Mouse (Mus musculus): Measurements from ENCODE around the gene Hoxa10. TPM values are rescaled to one million over a fixed set of nuclear protein-coding genes. Genes with fewer than 3 reads are reported as not detected.

The Hoxa10 gene
- polyA plus RNA-seq, 1 experiment from 2014 or later: 0.11 TPM

GRCm38 (mm10) chr6:52205638-52206621 lies 34.7 kb downstream of the Hoxa10 start:
- H3K4me2 ChIP-seq (ENCODE audit: low read length): no peak overlapping the region
- H3K27me3 ChIP-seq (ENCODE audit: control insufficient read depth, insufficient read depth, low read length): peaks cover 100% of the 10 kb centered on the region
- no peak for ATAC-seq (ENCODE audit: insufficient number of reproducible peaks, insufficient read depth, low FRiP score, low read depth)
- 2% methylated on average over 55 of the region's 55 CpGs for WGBS
- no peak overlapping the region for H3K27ac ChIP-seq (replicated peaks in 1 of 2; ENCODE audit: control insufficient read depth in 1 of 2, insufficient read depth in 1 of 2, low read depth in 2 of 2, low read length in 2 of 2)
- no peak overlapping the region for H3K9ac ChIP-seq (ENCODE audit: low read length)
- peaks cover 2 to 19% of the 10 kb centered on the region in 2 experiments; a peak in 3 of 4 replicates for H3K4me1 ChIP-seq (ENCODE audit: control insufficient read depth in 2 of 2, insufficient read depth in 2 of 2, low read length in 2 of 2)
- no peaks in the 10 kb centered on the region for H3K36me3 ChIP-seq (ENCODE audit: control insufficient read depth, insufficient read depth, low read length)
- H3K9me3 ChIP-seq (ENCODE audit: control insufficient read depth, low read length): no peaks in the 10 kb centered on the region
- H3K4me3 ChIP-seq (ENCODE audit: control insufficient read depth in 1 of 2, insufficient read depth in 1 of 2, low read depth in 1 of 2, low read length in 2 of 2): no peak overlapping the region

- Histone ChIP-seq H3K36me3 (ENCODE audit: control insufficient read depth, insufficient read depth, low read length) (no peaks in the 10 kb centered on the region), H3K4me2 (ENCODE audit: low read length) (no peak overlapping the region), H3K27me3 (ENCODE audit: control insufficient read depth, insufficient read depth, low read length) (peaks cover 100% of the 10 kb centered on the region), H3K9me3 (ENCODE audit: control insufficient read depth, low read length) (no peaks in the 10 kb centered on the region), H3K9ac (ENCODE audit: low read length) (no peak overlapping the region), H3K4me1 (ENCODE audit: control insufficient read depth in 2 of 2, insufficient read depth in 2 of 2, low read length in 2 of 2) (peaks cover 2 to 19% of the 10 kb centered on the region in 2 experiments; a peak in 3 of 4 replicates), H3K4me3 (ENCODE audit: control insufficient read depth in 1 of 2, insufficient read depth in 1 of 2, low read depth in 1 of 2, low read length in 2 of 2) (no peak overlapping the region), H3K27ac (replicated peaks in 1 of 2; ENCODE audit: control insufficient read depth in 1 of 2, insufficient read depth in 1 of 2, low read depth in 2 of 2, low read length in 2 of 2) (no peak overlapping the region)
- no peak for ATAC-seq (ENCODE audit: insufficient number of reproducible peaks, insufficient read depth, low FRiP score, low read depth)
- 3% methylated on average over 14 of the region's 14 CpGs for WGBS
These were observed 35.4 kb downstream of the Hoxa10 start for GRCm38 (mm10) chr6:52205221-52205620.

GRCm38 (mm10) chr6:52204050-52204752 lies 36.5 kb downstream of the Hoxa10 start, which contains the start of gene Hoxa5:
Gene Hoxa5, minus strand, starts transcription at chr6:52204587.
- ATAC-seq (ENCODE audit: insufficient number of reproducible peaks, insufficient read depth, low FRiP score, low read depth): no peak
- Histone ChIP-seq H3K4me3 (ENCODE audit: control insufficient read depth in 1 of 2, insufficient read depth in 1 of 2, low read depth in 1 of 2, low read length in 2 of 2) (peak within 1 kb of the TSS; percentile 33 to 36), H3K27ac (replicated peaks in 1 of 2; ENCODE audit: control insufficient read depth in 1 of 2, insufficient read depth in 1 of 2, low read depth in 2 of 2, low read length in 2 of 2) (no peak within 1 kb of the TSS), H3K9me3 (ENCODE audit: control insufficient read depth, low read length) (no peaks in the 10 kb centered on the region), H3K4me2 (ENCODE audit: low read length) (peak within 1 kb of the TSS; percentile 59), H3K4me1 (ENCODE audit: control insufficient read depth in 2 of 2, insufficient read depth in 2 of 2, low read length in 2 of 2) (peaks cover 2 to 19% of the 10 kb centered on the region in 2 experiments; a peak in 3 of 4 replicates), H3K9ac (ENCODE audit: low read length) (peak within 1 kb of the TSS; percentile 28; the same call in 1 of the 2 replicates), H3K36me3 (ENCODE audit: control insufficient read depth, insufficient read depth, low read length) (no peaks in the 10 kb centered on the region), H3K27me3 (ENCODE audit: control insufficient read depth, insufficient read depth, low read length) (peaks cover 100% of the 10 kb centered on the region)
- WGBS: under 1% methylated on average over 65 of the region's 65 CpGs

GRCm38 (mm10) chr6:52203371-52204049 lies 37.1 kb downstream of the Hoxa10 start:
- Histone ChIP-seq H3K36me3 (ENCODE audit: control insufficient read depth, insufficient read depth, low read length) (no peaks in the 10 kb centered on the region), H3K9ac (ENCODE audit: low read length) (peak overlapping the region; percentile 28; the same call in 1 of the 2 replicates), H3K4me2 (ENCODE audit: low read length) (peak overlapping the region; percentile 59), H3K27ac (replicated peaks in 1 of 2; ENCODE audit: control insufficient read depth in 1 of 2, insufficient read depth in 1 of 2, low read depth in 2 of 2, low read length in 2 of 2) (no peak overlapping the region), H3K27me3 (ENCODE audit: control insufficient read depth, insufficient read depth, low read length) (peaks cover 100% of the 10 kb centered on the region), H3K4me1 (ENCODE audit: control insufficient read depth in 2 of 2, insufficient read depth in 2 of 2, low read length in 2 of 2) (peaks cover 2 to 17% of the 10 kb centered on the region in 2 experiments; a peak in 3 of 4 replicates), H3K9me3 (ENCODE audit: control insufficient read depth, low read length) (no peaks in the 10 kb centered on the region), H3K4me3 (ENCODE audit: control insufficient read depth in 1 of 2, insufficient read depth in 1 of 2, low read depth in 1 of 2, low read length in 2 of 2) (peak overlapping the region; percentile 33 to 36)
- ATAC-seq (ENCODE audit: insufficient number of reproducible peaks, insufficient read depth, low FRiP score, low read depth): no peak
- 1% methylated on average over 45 of the region's 46 CpGs for WGBS

- Histone ChIP-seq H3K27me3 (ENCODE audit: control insufficient read depth, insufficient read depth, low read length) (peaks cover 100% of the 10 kb centered on the region), H3K4me2 (ENCODE audit: low read length) (peak overlapping the region; percentile 59), H3K9me3 (ENCODE audit: control insufficient read depth, low read length) (no peaks in the 10 kb centered on the region), H3K36me3 (ENCODE audit: control insufficient read depth, insufficient read depth, low read length) (no peaks in the 10 kb centered on the region), H3K27ac (replicated peaks in 1 of 2; ENCODE audit: control insufficient read depth in 1 of 2, insufficient read depth in 1 of 2, low read depth in 2 of 2, low read length in 2 of 2) (no peak overlapping the region), H3K9ac (ENCODE audit: low read length) (no peak overlapping the region), H3K4me1 (ENCODE audit: control insufficient read depth in 2 of 2, insufficient read depth in 2 of 2, low read length in 2 of 2) (peaks cover 2 to 16% of the 10 kb centered on the region in 2 experiments; a peak in 3 of 4 replicates), H3K4me3 (ENCODE audit: control insufficient read depth in 1 of 2, insufficient read depth in 1 of 2, low read depth in 1 of 2, low read length in 2 of 2) (peak overlapping the region; percentile 33 to 36; a peak in 3 of 4 replicates)
- no peak for ATAC-seq (ENCODE audit: insufficient number of reproducible peaks, insufficient read depth, low FRiP score, low read depth)
- 1% methylated on average over 10 of the region's 10 CpGs for WGBS
These were observed 37.6 kb downstream of the Hoxa10 start for GRCm38 (mm10) chr6:52203121-52203370.

- WGBS: 6% methylated on average over 22 of the region's 22 CpGs
- Histone ChIP-seq H3K36me3 (ENCODE audit: control insufficient read depth, insufficient read depth, low read length) (no peaks in the 10 kb centered on the region), H3K27ac (replicated peaks in 1 of 2; ENCODE audit: control insufficient read depth in 1 of 2, insufficient read depth in 1 of 2, low read depth in 2 of 2, low read length in 2 of 2) (no peak overlapping the region), H3K9me3 (ENCODE audit: control insufficient read depth, low read length) (no peaks in the 10 kb centered on the region), H3K4me1 (ENCODE audit: control insufficient read depth in 2 of 2, insufficient read depth in 2 of 2, low read length in 2 of 2) (peaks cover 2 to 16% of the 10 kb centered on the region in 2 experiments; a peak in 3 of 4 replicates), H3K4me2 (ENCODE audit: low read length) (no peak overlapping the region; the same call in 1 of the 2 replicates), H3K4me3 (ENCODE audit: control insufficient read depth in 1 of 2, insufficient read depth in 1 of 2, low read depth in 1 of 2, low read length in 2 of 2) (peak overlapping the region; percentile 33 to 36; a peak in 1 of 4 replicates), H3K27me3 (ENCODE audit: control insufficient read depth, insufficient read depth, low read length) (peaks cover 100% of the 10 kb centered on the region), H3K9ac (ENCODE audit: low read length) (no peak overlapping the region)
- ATAC-seq (ENCODE audit: insufficient number of reproducible peaks, insufficient read depth, low FRiP score, low read depth): no peak
These were observed 38.1 kb downstream of the Hoxa10 start for GRCm38 (mm10) chr6:52202362-52203120.
